Mouse (Mus musculus) ZHBTc4 (cell line): ENCODE measurements around the gene Sptlc2.
"Not testable (repeated sequence)": the region's sequence is repeated elsewhere in the genome, so short reads cannot be mapped to it uniquely, and the experiment has no call there.

ENCODE experiments used
- DNase-seq: peaks from one replicate; pipeline ENCODE4 v3.0.0-alpha.2; 2011; ENCODE audit warnings: low read depth, low spot score

Gene Sptlc2

GRCm38 (mm10) chr12:87331908-87332307 lies 56.2 kb downstream of the Sptlc2 start:
- DNase-seq = no peak

DNA sequence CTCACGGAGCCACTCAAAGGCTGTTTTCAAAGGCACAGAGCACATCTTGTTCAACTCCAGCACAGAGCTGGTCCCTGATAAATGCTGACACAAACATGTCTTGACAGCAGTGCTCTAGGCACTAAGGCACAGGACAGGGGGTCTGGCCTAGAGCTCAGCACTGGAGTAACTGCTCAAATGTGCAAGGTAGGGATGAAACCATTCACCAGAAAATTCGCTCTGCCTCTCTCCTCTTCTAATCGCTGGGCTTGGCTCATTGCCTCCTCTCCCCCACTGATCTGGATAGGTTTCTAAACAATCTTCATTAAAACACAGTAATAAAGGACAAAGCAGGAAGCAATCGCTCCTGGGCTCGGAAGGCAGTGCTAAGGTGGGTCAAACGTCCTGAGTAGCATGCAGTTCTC lies 57.1 kb downstream of the Sptlc2 start:
- DNase-seq = peak; percentile 63

- DNase-seq = no peak
These were observed 57.9 kb downstream of the Sptlc2 start for GRCm38 (mm10) chr12:87330213-87330612.

GRCm38 (mm10) chr12:87328025-87328424 lies 60.1 kb downstream of the Sptlc2 start:
- peak; percentile 62 for DNase-seq

DNA sequence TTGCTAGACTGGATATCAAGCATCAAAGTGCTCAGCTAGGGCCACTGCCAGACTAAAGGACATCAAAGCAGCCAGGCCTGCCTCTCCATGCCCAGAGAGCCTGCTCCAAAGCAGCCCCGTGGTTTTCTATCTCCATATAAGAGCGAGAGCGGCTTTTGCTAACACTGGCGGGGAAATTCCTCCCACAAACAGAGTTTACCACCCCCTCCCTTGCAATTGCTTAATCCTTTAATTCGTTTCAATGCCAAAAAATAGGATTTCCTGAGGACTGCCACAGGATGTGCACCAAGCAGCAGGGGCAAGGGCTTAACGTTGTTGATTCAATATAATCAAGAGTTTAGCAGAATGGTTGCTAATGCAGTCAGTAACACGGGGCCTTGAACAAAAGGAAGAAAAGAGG lies 60.5 kb downstream of the Sptlc2 start:
- no peak for DNase-seq

GRCm38 (mm10) chr12:87325452-87325851 lies 62.7 kb downstream of the Sptlc2 start:
- DNase-seq = no peak

DNA sequence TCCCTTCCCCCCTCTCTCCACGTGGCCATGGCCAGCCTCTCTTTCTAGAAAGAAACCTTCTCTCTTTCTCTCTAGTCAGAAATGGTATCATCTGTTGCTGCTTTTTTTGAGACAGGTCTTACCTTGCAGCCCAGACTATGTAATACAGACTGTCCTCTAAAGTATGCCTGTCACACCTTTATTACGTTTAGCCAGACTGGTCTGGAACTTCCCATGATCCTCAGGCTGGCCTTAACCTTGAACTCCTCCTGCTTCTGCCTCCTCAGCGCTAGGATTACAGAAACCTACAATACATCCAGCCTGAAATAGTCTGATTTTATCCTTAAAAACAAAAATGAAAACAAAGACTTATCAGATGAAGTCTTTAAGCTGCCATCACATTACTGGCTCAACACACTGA lies 68.9 kb downstream of the Sptlc2 start:
- DNase-seq = peak; percentile 62

GRCm38 (mm10) chr12:87317951-87318350 lies 70.2 kb downstream of the Sptlc2 start:
- peak; percentile 97 for DNase-seq

- DNase-seq = peak; percentile 64
These were observed 75.1 kb downstream of the Sptlc2 start for GRCm38 (mm10) chr12:87313098-87313497.

GRCm38 (mm10) chr12:87306584-87306844 lies 81.6 kb downstream of the Sptlc2 start:
- DNase-seq = not testable (repeated sequence)

GRCm38 (mm10) chr12:87305767-87306583 lies 82.2 kb downstream of the Sptlc2 start:
- DNase-seq = no peak

DNA sequence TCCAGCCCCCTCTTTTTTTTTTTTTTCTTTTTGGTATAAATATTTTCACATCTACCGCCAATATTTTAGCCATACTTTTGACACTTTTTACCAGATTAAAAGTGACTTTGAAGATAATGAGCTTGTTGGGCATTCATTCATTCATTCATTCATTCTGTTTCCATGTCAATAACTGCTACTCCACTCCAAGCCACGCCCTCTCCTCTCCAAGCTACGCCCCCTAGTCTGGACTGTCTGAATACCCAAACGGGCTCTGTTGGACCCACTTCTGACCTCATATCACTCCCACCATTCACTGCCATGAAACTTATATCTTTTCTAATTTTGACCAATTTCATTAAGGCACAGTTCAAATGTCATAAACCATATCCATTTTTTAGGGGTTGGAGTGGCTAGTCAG lies 87.0 kb downstream of the Sptlc2 start:
- DNase-seq = peak; percentile 56

GRCm38 (mm10) chr12:87300441-87300690 lies 87.8 kb downstream of the Sptlc2 start:
- DNase-seq = no peak

- DNase-seq = peak; percentile 84
These were observed 88.3 kb downstream of the Sptlc2 start, which contains the start of gene Ism2 for GRCm38 (mm10) chr12:87299657-87300440. Gene Ism2, minus strand, starts transcription at chr12:87299705.

DNA sequence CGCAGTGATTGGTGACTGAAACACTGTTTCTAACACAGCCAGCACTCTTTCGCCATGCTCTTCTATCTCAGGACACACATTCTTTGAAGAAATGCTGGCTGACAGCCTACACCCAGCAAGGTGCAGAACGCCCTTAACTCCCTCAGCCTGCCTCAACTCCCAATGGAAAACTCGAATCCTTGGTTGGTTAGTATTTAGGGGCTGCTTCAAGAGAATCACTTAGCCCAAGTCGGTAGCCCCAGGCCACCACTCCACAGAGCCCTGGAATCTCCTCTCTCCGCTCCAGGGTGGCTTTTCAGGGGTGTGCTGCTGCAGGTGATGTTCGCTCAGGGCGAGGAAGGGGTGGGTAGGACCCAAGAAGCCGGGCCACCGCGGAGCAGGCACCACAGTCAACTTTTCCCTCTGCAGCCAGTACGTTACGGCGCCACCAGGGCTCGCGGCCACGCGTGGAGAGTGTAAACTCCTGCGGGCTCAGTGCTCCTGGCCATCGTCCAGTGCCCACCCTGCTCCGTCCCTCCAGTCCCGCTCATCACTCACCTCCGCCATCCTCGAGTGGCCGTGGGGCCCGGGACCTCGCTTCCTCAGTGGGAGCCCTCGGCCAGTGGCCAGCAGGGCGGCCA lies 89.0 kb downstream of the Sptlc2 start:
- DNase-seq = peak; percentile 38

- no peak for DNase-seq
These were observed 94.2 kb downstream of the Sptlc2 start for GRCm38 (mm10) chr12:87293934-87294333.

GRCm38 (mm10) chr12:87289100-87289499 lies 99.1 kb downstream of the Sptlc2 start:
- DNase-seq = peak; percentile 67

- DNase-seq = no peak
These were observed 103.4 kb downstream of the Sptlc2 start for GRCm38 (mm10) chr12:87284726-87285125.

DNA sequence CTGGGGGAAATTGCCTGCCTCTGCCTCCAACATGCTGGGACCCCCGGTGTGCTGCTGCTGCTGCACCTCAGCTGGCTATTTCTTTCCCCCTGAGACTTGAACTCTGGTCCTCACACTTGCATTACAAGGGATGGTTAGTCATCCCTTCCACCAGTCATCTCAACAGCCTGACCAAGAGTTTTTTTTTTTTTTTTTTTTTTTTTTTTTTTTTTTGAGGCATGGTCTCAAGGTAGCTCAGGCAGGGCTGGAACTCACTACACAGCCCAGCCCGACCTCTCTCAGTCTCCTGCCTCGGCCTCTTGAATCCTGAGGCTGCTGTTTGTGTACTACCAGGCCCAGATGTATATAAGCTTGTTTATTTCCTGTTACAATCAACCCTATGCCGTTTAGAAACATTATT lies 103.9 kb downstream of the Sptlc2 start:
- no peak for DNase-seq

DNA sequence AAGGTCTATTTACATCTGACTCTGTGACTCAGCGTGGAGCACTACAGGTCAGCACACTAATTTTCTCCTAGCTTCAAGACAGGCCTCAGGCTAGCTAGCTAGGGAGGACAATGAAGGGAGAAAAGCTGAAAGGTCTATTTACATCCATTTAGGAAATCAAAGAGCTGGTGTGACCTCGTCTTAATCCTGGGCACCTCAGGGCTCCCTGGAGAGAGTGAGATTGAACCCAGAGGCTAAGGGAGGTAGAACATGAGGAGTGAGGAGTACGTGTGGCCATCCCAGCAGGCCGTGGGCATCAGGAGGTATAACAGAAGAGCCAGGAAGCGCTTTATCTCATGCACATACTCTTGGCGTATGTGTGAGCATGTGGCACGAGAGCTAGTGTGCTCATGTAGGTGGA lies 104.4 kb downstream of the Sptlc2 start:
- peak; percentile 61 for DNase-seq

- no peak for DNase-seq
These were observed 105.4 kb downstream of the Sptlc2 start for GRCm38 (mm10) chr12:87282743-87283142.

- no peak for DNase-seq
These were observed 106.4 kb downstream of the Sptlc2 start for GRCm38 (mm10) chr12:87281766-87282165.

DNA sequence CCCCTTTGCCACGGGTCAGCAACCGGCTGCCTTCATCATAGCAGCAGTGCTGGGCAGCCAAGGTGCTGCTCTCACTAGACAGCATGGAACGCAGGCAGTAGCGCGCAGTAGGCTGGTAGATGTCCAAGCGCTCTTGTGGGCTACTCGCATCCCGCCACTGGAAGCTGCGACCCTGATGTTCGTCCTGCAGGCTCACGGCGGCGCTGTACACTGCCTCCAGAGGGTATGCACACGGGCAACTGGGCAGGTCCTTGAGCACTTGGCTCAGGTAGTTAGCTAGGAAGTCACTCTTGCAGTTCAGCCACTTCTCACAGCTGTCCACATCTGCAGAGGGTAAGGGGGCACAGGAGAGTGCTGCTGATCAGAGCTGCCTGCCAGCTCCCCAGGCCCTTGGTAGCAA lies 108.3 kb downstream of the Sptlc2 start:
- peak; percentile 84 for DNase-seq
